Mouse (Mus musculus) thymus, postnatal 36 days (tissue): ENCODE data around the gene Ipo5.
A peak's percentile ranks its signal among the peaks of the same experiment; 100 is the strongest.

ENCODE experiments used
- DNase-seq, 2 experiments: peaks; one replicate each; pipeline ENCODE4 v3.0.0; 2022; ENCODE audit warnings: mixed read lengths in 2 of 2

Ipo5 gene

GRCm38 (mm10) chr14:120924044-120924443, 13.0 kb downstream of the Ipo5 start:
- DNase-seq: no peak

- no peak for DNase-seq
Measured at GRCm38 (mm10) chr14:120925731-120926585, 14.9 kb downstream of the Ipo5 start.

- no peak for DNase-seq
Measured at GRCm38 (mm10) chr14:120931236-120931635, 20.2 kb downstream of the Ipo5 start.

GRCm38 (mm10) chr14:120933624-120934023, 22.6 kb downstream of the Ipo5 start:
- DNase-seq: no peak

GRCm38 (mm10) chr14:120937102-120937501, 26.1 kb downstream of the Ipo5 start:
- DNase-seq: no peak

- DNase-seq: no peak
Measured at GRCm38 (mm10) chr14:120942803-120943202, 31.8 kb downstream of the Ipo5 start.

- DNase-seq: no peak
Measured at GRCm38 (mm10) chr14:120945146-120945545, 34.1 kb downstream of the Ipo5 start.

GRCm38 (mm10) chr14:120947104-120947503, 36.1 kb downstream of the Ipo5 start:
- no peak for DNase-seq

GRCm38 (mm10) chr14:120949002-120949401, 38.0 kb downstream of the Ipo5 start:
- peak in 1 of 2 experiments; percentile 10 for DNase-seq

- no peak for DNase-seq
Measured at GRCm38 (mm10) chr14:120950068-120950467, 39.0 kb downstream of the Ipo5 start.

- DNase-seq: no peak
Measured at GRCm38 (mm10) chr14:120952434-120952833, 41.4 kb downstream of the Ipo5 start.

GRCm38 (mm10) chr14:120960551-120960950, 49.5 kb downstream of the Ipo5 start:
- no peak for DNase-seq

GRCm38 (mm10) chr14:120960991-120961390, 50.0 kb downstream of the Ipo5 start:
- DNase-seq: no peak

- peak; percentile 8 to 34 for DNase-seq
Measured at GRCm38 (mm10) chr14:120967072-120967471, 56.0 kb downstream of the Ipo5 start.

- DNase-seq: no peak
Measured at GRCm38 (mm10) chr14:120968723-120969122, 57.7 kb downstream of the Ipo5 start.

- no peak for DNase-seq
Measured at GRCm38 (mm10) chr14:120969673-120970072, 58.6 kb downstream of the Ipo5 start.

GRCm38 (mm10) chr14:120970637-120971036, 59.6 kb downstream of the Ipo5 start:
- DNase-seq: peak; percentile 12 to 21

GRCm38 (mm10) chr14:120971313-120971712, 60.3 kb downstream of the Ipo5 start:
- DNase-seq: no peak

- DNase-seq: no peak
Measured at GRCm38 (mm10) chr14:120979559-120979958, 68.5 kb downstream of the Ipo5 start.

GRCm38 (mm10) chr14:120989126-120989525, 78.1 kb downstream of the Ipo5 start:
- no peak for DNase-seq
